Mouse (Mus musculus) forebrain, embryonic 12.5 days (tissue): ENCODE data around the gene Gm8922. TPM values are rescaled to one million over a fixed set of nuclear protein-coding genes. Genes with fewer than 3 reads are reported as not detected.
"Not testable (repeated sequence)": the region's sequence is repeated elsewhere in the genome, so short reads cannot be mapped to it uniquely, and the experiment has no call there.

ENCODE experiments used
- ATAC-seq: fragments of 200-750 bp; cut with Nextera tagmentation; 2 replicates; pipeline ENCODE4 v1.8.0; 2017; ENCODE audit warnings: moderate TSS enrichment; ENCODE audit not compliant: low FRiP score
- H3K27ac ChIP-seq: fragments of 300-500 bp; sonication (generic); 2 replicates; pipeline ENCODE4 v1.5.1; 2016; ENCODE audit warnings: mild to moderate bottlenecking
- H3K27me3 ChIP-seq: fragments of 300-500 bp; sonication (generic); 2 replicates; pipeline ENCODE4 v1.6.1; 2016; ENCODE audit warnings: mild to moderate bottlenecking
- H3K36me3 ChIP-seq: fragments of 300-500 bp; sonication (generic); replicated peaks from 2 replicates; pipeline ENCODE4 v1.6.1; 2016; ENCODE audit warnings: mild to moderate bottlenecking
- H3K4me1 ChIP-seq: fragments of 300-500 bp; sonication (generic); 2 replicates; pipeline ENCODE4 v1.6.1; 2016
- H3K4me2 ChIP-seq: fragments of 300-500 bp; sonication (generic); 2 replicates; pipeline ENCODE4 v1.6.1; 2016; ENCODE audit warnings: mild to moderate bottlenecking, moderate library complexity
- H3K4me3 ChIP-seq: fragments of 300-500 bp; sonication (generic); replicated peaks from 2 replicates; pipeline ENCODE4 v1.5.1; 2016; ENCODE audit warnings: mild to moderate bottlenecking
- H3K9ac ChIP-seq: fragments of 300-500 bp; sonication (generic); 2 replicates; pipeline ENCODE4 v1.6.1; 2016; ENCODE audit warnings: mild to moderate bottlenecking
- H3K9me3 ChIP-seq: fragments of 300-500 bp; sonication (generic); 2 replicates; pipeline ENCODE4 v1.6.1; 2016
- WGBS: fragments of 180-500 bp; shearing (Covaris S2); methylation state at CpG from one replicate; pipeline ENCODE4 v1.1.7; 2016; 5-methylcytosine and 5-hydroxymethylcytosine counted together
- polyA plus RNA-seq: library from polyadenylated mRNA; unstranded; fragments of >200 nt; fragmentation: Nextera tagmentation; extraction: Ambion mirVana; gene quantifications from 2 replicates; pipeline ENCODE4 v1.2.1, GENCODE M21; 2016

Gm8922 gene
- not detected in 2 replicates for polyA plus RNA-seq

DNA sequence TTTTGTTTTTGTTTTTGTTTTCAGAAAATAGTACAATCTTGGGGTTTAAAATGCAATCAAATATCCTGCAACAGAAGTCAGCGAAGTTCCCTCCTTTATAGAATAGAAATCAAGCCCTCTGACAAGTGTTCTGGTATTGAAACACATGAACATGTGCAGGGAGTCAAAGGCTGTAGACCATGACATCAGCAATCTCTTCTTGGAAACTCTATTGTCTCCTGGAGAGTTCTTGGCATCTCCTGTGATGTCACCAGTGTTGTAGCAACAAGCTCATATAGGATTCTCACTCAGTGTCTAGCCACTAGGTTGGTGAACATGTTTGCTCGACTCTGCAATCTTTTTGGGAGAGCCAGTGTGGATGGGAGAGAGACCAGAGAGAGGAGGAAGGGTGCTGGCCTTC is at the start of gene Gm8922:
Gene Gm8922 (plus strand): TSS at position 301 of the 400 bp plus-strand sequence.
- not testable (repeated sequence) for H3K9me3 ChIP-seq
- WGBS = no CpG with 5 or more reads among the region's 2 CpGs

More for the DNA sequence above, at the start of gene Gm8922:
- H3K4me3 ChIP-seq, H3K4me2 ChIP-seq, ATAC-seq, H3K27ac ChIP-seq, H3K36me3 ChIP-seq, H3K4me1 ChIP-seq, H3K27me3 ChIP-seq, H3K9ac ChIP-seq: not testable (repeated sequence)

Other genes starting within 250 kb of the Gm8922 start
- gene Gm8906, start 179.3 kb upstream of the Gm8922 start, polyA plus RNA-seq = not detected in 2 replicates
- not detected in 2 replicates for gene Gm6460, start 87.0 kb upstream of the Gm8922 start, polyA plus RNA-seq
- gene Gm8926, start 88.6 kb downstream of the Gm8922 start, polyA plus RNA-seq = not detected in 2 replicates
- gene Gm6465, start 163.6 kb downstream of the Gm8922 start, polyA plus RNA-seq = not detected in 2 replicates
- gene 4933402N22Rik, start 236.1 kb downstream of the Gm8922 start, polyA plus RNA-seq = not detected in 2 replicates